Mouse (Mus musculus): Measurements from ENCODE around the gene Serf1. TPM values are rescaled to one million over a fixed set of nuclear protein-coding genes. Genes with fewer than 3 reads are reported as not detected.
"Not testable (repeated sequence)": the region's sequence is repeated elsewhere in the genome, so short reads cannot be mapped to it uniquely, and the experiment has no call there.

Serf1 gene
- polyA plus RNA-seq, 1 experiment, result 11.2 TPM

GRCm38 (mm10) chr13:100112218-100112972, 4.6 kb downstream of the Serf1 start:
- no peak overlapping the region for H3K4me3 ChIP-seq (replicated peaks; ENCODE audit: control insufficient read depth, low read depth, low read length)
- 54% methylated on average over 5 of the region's 5 CpGs for WGBS
- no peaks in the 10 kb centered on the region for H3K4me1 ChIP-seq (ENCODE audit: control insufficient read depth, insufficient read depth, low read length)
- TF ChIP-seq POLR2A (IDR thresholded peaks at IDR 0.05; ENCODE audit: borderline replicate concordance, control insufficient read depth, low read depth, low read length) (no peak), CTCF (IDR thresholded peaks at IDR 0.05; ENCODE audit: control insufficient read depth, insufficient read depth, low read length) (no peak)
- H3K27ac ChIP-seq (ENCODE audit: control insufficient read depth, insufficient read depth, low read depth, low read length, poor library complexity), result no peak overlapping the region

- WGBS, result 91% methylated on average over 3 of the region's 3 CpGs
- TF ChIP-seq CTCF (IDR thresholded peaks at IDR 0.05; ENCODE audit: control insufficient read depth, insufficient read depth, low read length) (no peak), POLR2A (IDR thresholded peaks at IDR 0.05; ENCODE audit: borderline replicate concordance, control insufficient read depth, low read depth, low read length) (no peak)
- peaks cover 1% of the 10 kb centered on the region; the same call in 1 of the 2 replicates for H3K4me1 ChIP-seq (ENCODE audit: control insufficient read depth, insufficient read depth, low read length)
- no peak overlapping the region for H3K27ac ChIP-seq (ENCODE audit: control insufficient read depth, insufficient read depth, low read depth, low read length, poor library complexity)
- H3K4me3 ChIP-seq (replicated peaks; ENCODE audit: control insufficient read depth, low read depth, low read length), result no peak overlapping the region
Observed at GRCm38 (mm10) chr13:100123970-100124369, 16.2 kb downstream of the Serf1 start.

- Histone ChIP-seq H3K4me1 (ENCODE audit: control insufficient read depth, insufficient read depth, low read length) (peaks cover 1% of the 10 kb centered on the region; the same call in 1 of the 2 replicates), H3K4me3 (replicated peaks; ENCODE audit: control insufficient read depth, low read depth, low read length) (peak within 1 kb of the TSS; percentile 100), H3K27ac (ENCODE audit: control insufficient read depth, insufficient read depth, low read depth, low read length, poor library complexity) (peak within 1 kb of the TSS; percentile 61)
- WGBS, result 4% methylated on average over 42 of the region's 42 CpGs
- TF ChIP-seq POLR2A (IDR thresholded peaks at IDR 0.05; ENCODE audit: borderline replicate concordance, control insufficient read depth, low read depth, low read length), result peak; percentile 76; the same call in 1 of the 2 replicates
- no peak for TF ChIP-seq CTCF (IDR thresholded peaks at IDR 0.05; ENCODE audit: control insufficient read depth, insufficient read depth, low read length)
Observed at GRCm38 (mm10) chr13:100124423-100125257, 16.8 kb downstream of the Serf1 start, which contains the start of gene Smn1. Gene Smn1, plus strand, starts transcription at chr13:100124852.

- no peak overlapping the region; the same call in 1 of the 2 replicates for H3K27ac ChIP-seq (ENCODE audit: control insufficient read depth, insufficient read depth, low read depth, low read length, poor library complexity)
- H3K4me1 ChIP-seq (ENCODE audit: control insufficient read depth, insufficient read depth, low read length), result peaks cover 1% of the 10 kb centered on the region; the same call in 1 of the 2 replicates
- 2% methylated on average over 10 of the region's 10 CpGs for WGBS
- peak overlapping the region; percentile 100 for H3K4me3 ChIP-seq (replicated peaks; ENCODE audit: control insufficient read depth, low read depth, low read length)
- TF ChIP-seq CTCF (IDR thresholded peaks at IDR 0.05; ENCODE audit: control insufficient read depth, insufficient read depth, low read length), result no peak
- no peak for TF ChIP-seq POLR2A (IDR thresholded peaks at IDR 0.05; ENCODE audit: borderline replicate concordance, control insufficient read depth, low read depth, low read length)
Observed at GRCm38 (mm10) chr13:100125258-100125643, 17.4 kb downstream of the Serf1 start.

GRCm38 (mm10) chr13:100141646-100142314, 34.0 kb downstream of the Serf1 start:
- Histone ChIP-seq H3K4me1 (ENCODE audit: control insufficient read depth, insufficient read depth, low read length) (no peaks in the 10 kb centered on the region; the same call in 1 of the 2 replicates), H3K4me3 (replicated peaks; ENCODE audit: control insufficient read depth, low read depth, low read length) (no peak overlapping the region), H3K27ac (ENCODE audit: control insufficient read depth, insufficient read depth, low read depth, low read length, poor library complexity) (peak overlapping the region; percentile 65; the same call in 1 of the 2 replicates)
- WGBS, result 48% methylated on average over 8 of the region's 8 CpGs
- TF ChIP-seq CTCF (IDR thresholded peaks at IDR 0.05; ENCODE audit: control insufficient read depth, insufficient read depth, low read length) (no peak), POLR2A (IDR thresholded peaks at IDR 0.05; ENCODE audit: borderline replicate concordance, control insufficient read depth, low read depth, low read length) (no peak)

GRCm38 (mm10) chr13:100152659-100153058, 44.8 kb downstream of the Serf1 start:
- H3K27ac ChIP-seq (ENCODE audit: control insufficient read depth, insufficient read depth, low read depth, low read length, poor library complexity), result no peak overlapping the region; the same call in 1 of the 2 replicates
- TF ChIP-seq POLR2A (IDR thresholded peaks at IDR 0.05; ENCODE audit: borderline replicate concordance, control insufficient read depth, low read depth, low read length) (no peak), CTCF (IDR thresholded peaks at IDR 0.05; ENCODE audit: control insufficient read depth, insufficient read depth, low read length) (no peak)
- 15% methylated on average over 1 of the region's 1 CpGs for WGBS
- H3K4me1 ChIP-seq (ENCODE audit: control insufficient read depth, insufficient read depth, low read length), result peaks cover 3% of the 10 kb centered on the region; the same call in 1 of the 2 replicates
- H3K4me3 ChIP-seq (replicated peaks; ENCODE audit: control insufficient read depth, low read depth, low read length), result no peak overlapping the region

- 76% methylated on average over 3 of the region's 3 CpGs for WGBS
- TF ChIP-seq POLR2A (IDR thresholded peaks at IDR 0.05; ENCODE audit: borderline replicate concordance, control insufficient read depth, low read depth, low read length) (no peak), CTCF (IDR thresholded peaks at IDR 0.05; ENCODE audit: control insufficient read depth, insufficient read depth, low read length) (no peak)
- Histone ChIP-seq H3K4me3 (replicated peaks; ENCODE audit: control insufficient read depth, low read depth, low read length) (no peak overlapping the region), H3K27ac (ENCODE audit: control insufficient read depth, insufficient read depth, low read depth, low read length, poor library complexity) (peak overlapping the region; percentile 19; the same call in 1 of the 2 replicates), H3K4me1 (ENCODE audit: control insufficient read depth, insufficient read depth, low read length) (no peaks in the 10 kb centered on the region; the same call in 1 of the 2 replicates)
Observed at GRCm38 (mm10) chr13:100156624-100157023, 48.8 kb downstream of the Serf1 start.

- WGBS, result 84% methylated on average over 11 of the region's 11 CpGs
- not testable (repeated sequence) for H3K4me1 ChIP-seq (ENCODE audit: control insufficient read depth, insufficient read depth, low read length); H3K27ac ChIP-seq (ENCODE audit: control insufficient read depth, insufficient read depth, low read depth, low read length, poor library complexity); H3K4me3 ChIP-seq (replicated peaks; ENCODE audit: control insufficient read depth, low read depth, low read length)
Observed at GRCm38 (mm10) chr13:100161171-100161870, 53.5 kb downstream of the Serf1 start.

GRCm38 (mm10) chr13:100162467-100162866, 54.7 kb downstream of the Serf1 start:
- H3K4me3 ChIP-seq (replicated peaks; ENCODE audit: control insufficient read depth, low read depth, low read length); H3K4me1 ChIP-seq (ENCODE audit: control insufficient read depth, insufficient read depth, low read length); H3K27ac ChIP-seq (ENCODE audit: control insufficient read depth, insufficient read depth, low read depth, low read length, poor library complexity): not testable (repeated sequence)

Data from bone marrow, adult 2 months (tissue).